In genomic region chr5:62752934-62753333, GRCm38 (mm10) we compare ENCODE assay signal across 24 mouse cellular contexts. TPM values are rescaled to one million over a fixed set of nuclear protein-coding genes. Genes with fewer than 3 reads are reported as not detected.
DNase-seq lines count a peak whose midpoint lies in the region; ATAC-seq and TF ChIP-seq lines count a peak whose summit lies in the region.
"Had no signal": no experiment of that assay in that cellular context is flagged by ENCODE, and none has a peak within 500 bp of the region (broad histone marks: within the 10 kb centered on the region; RNA-seq: fewer than 3 reads in every experiment).

No protein-coding gene starts in this region.

- DNase-seq in layer of hippocampus, adult 2 months (ENCODE audit: low spot score in 2 of 2), result no peak
- no peak for DNase-seq in layer of hippocampus, postnatal 36 days
- peak; percentile 53 for DNase-seq in CD4-positive helper T cell, adult 2 months (ENCODE audit: low read depth, low spot score)
- peak; percentile 50 for DNase-seq in T-cell, adult 2 months (ENCODE audit: low spot score)
- DNase-seq in kidney, postnatal 4 days, result no peak
- no peak for DNase-seq in adrenal gland, postnatal 4 days (ENCODE audit: low spot score in 2 of 2)
- no peak for DNase-seq in forebrain, embryonic 11.5 days (ENCODE audit: low spot score)
- DNase-seq: adrenal gland, postnatal 14 days; cerebellum, adult 2 months; cerebellum, postnatal 14 days; embryo, embryonic 11 days; gastrocnemius, postnatal 36 days; heart, adult 11 months; heart, postnatal 36 days had no signal

- peak overlapping the region; percentile 48; the same call in 1 of the 2 replicates for H3K27ac ChIP-seq in layer of hippocampus, adult 2 months
- no peak overlapping the region for H3K27ac ChIP-seq in forebrain, embryonic 11.5 days (ENCODE audit: low read depth, low read length)
- H3K27ac ChIP-seq: embryonic facial prominence, embryonic 15.5 days; forebrain, embryonic 10.5 days; heart, embryonic 13.5 days; hindbrain, embryonic 12.5 days; intestine, embryonic 15.5 days had no signal

- no peak overlapping the region for H3K4me3 ChIP-seq in layer of hippocampus, adult 2 months
- H3K4me3 ChIP-seq in forebrain, embryonic 11.5 days (ENCODE audit: low read depth, low read length), result no peak overlapping the region
- H3K4me3 ChIP-seq: embryonic facial prominence, embryonic 15.5 days; erythroblast, embryonic 14.5 days; forebrain, embryonic 10.5 days; heart, embryonic 13.5 days; hindbrain, embryonic 12.5 days; intestine, embryonic 15.5 days had no signal

- no peaks in the 10 kb centered on the region for H3K4me1 ChIP-seq in forebrain, embryonic 11.5 days (replicated peaks; ENCODE audit: control insufficient read depth, insufficient read depth, low read length)
- H3K4me1 ChIP-seq: embryonic facial prominence, embryonic 15.5 days; heart, embryonic 13.5 days; hindbrain, embryonic 12.5 days; intestine, embryonic 15.5 days had no signal

- no peaks in the 10 kb centered on the region for H3K36me3 ChIP-seq in forebrain, embryonic 11.5 days (ENCODE audit: control insufficient read depth, insufficient read depth, low read length)
- H3K36me3 ChIP-seq: embryonic facial prominence, embryonic 15.5 days; forebrain, embryonic 10.5 days; G1E; heart, embryonic 13.5 days; hindbrain, embryonic 12.5 days; intestine, embryonic 15.5 days had no signal

- peak; percentile 42 for ATAC-seq in inflammation-experienced regulatory T-cells, adult 6 months
- ATAC-seq in forebrain, embryonic 11.5 days (replicated peaks; ENCODE audit: low FRiP score), result no peak
- ATAC-seq: forebrain, embryonic 16.5 days; hindbrain, embryonic 16.5 days; intestine, embryonic 15.5 days had no signal

- no peak overlapping the region for H3K4me2 ChIP-seq in forebrain, embryonic 11.5 days (ENCODE audit: low read depth, low read length, severe bottlenecking)
- H3K4me2 ChIP-seq: embryonic facial prominence, embryonic 15.5 days; heart, embryonic 13.5 days; hindbrain, embryonic 12.5 days; intestine, embryonic 15.5 days had no signal

- H3K9me3 ChIP-seq in forebrain, embryonic 11.5 days (ENCODE audit: control insufficient read depth, low read length), result no peaks in the 10 kb centered on the region
- H3K9me3 ChIP-seq: embryonic facial prominence, embryonic 15.5 days; forebrain, embryonic 10.5 days; G1E; heart, embryonic 13.5 days; hindbrain, embryonic 12.5 days; intestine, embryonic 15.5 days had no signal

- no peak for TF ChIP-seq CTCF in layer of hippocampus, adult 2 months (conservative IDR thresholded peaks at IDR 0.05)

- no peak overlapping the region for H3K9ac ChIP-seq in forebrain, embryonic 11.5 days (ENCODE audit: low read length)
- H3K9ac ChIP-seq: embryonic facial prominence, embryonic 15.5 days; heart, embryonic 13.5 days; hindbrain, embryonic 12.5 days; intestine, embryonic 15.5 days had no signal

- WGBS in forebrain, embryonic 11.5 days, result 80% methylated on average over 3 of the region's 3 CpGs

- H3K27me3 ChIP-seq in forebrain, embryonic 11.5 days (ENCODE audit: control insufficient read depth, insufficient read depth, low read length), result no peaks in the 10 kb centered on the region
- H3K27me3 ChIP-seq: embryonic facial prominence, embryonic 15.5 days; heart, embryonic 13.5 days; hindbrain, embryonic 12.5 days; intestine, embryonic 15.5 days had no signal

RNA-seq across cellular contexts. Expression of gene Arap2, which starts 13.0 kb away (rescaled TPM):
- 10 to 100 TPM; 48.6 to 49.8 TPM for total RNA-seq in layer of hippocampus, adult 2 months (2021)
- total RNA-seq in layer of hippocampus, postnatal 36 days (2021), result 10 to 100 TPM; 46.8 to 48.0 TPM
- 10 to 100 TPM; 28.7 to 30.5 (median 29.4) TPM for polyA plus RNA-seq in inflammation-experienced regulatory T-cells, adult 6 months (2017; shearing (Covaris generic))
- total RNA-seq in adrenal gland, postnatal 4 days (2021), result 1 to 10 TPM; 5.6 to 6.9 TPM
- 1.0 and 1.6 TPM in 2 replicates for polyA plus RNA-seq in forebrain, embryonic 11.5 days (2014; fragmentation: Nextera tagmentation; extraction: Ambion mirVana)
- polyA plus RNA-seq: erythroblast, embryonic 14.5 days; G1E had no signal

Comparison
In these comparisons a context has a peak if more than half of its experiments do, and no peak if none do; other contexts are left out.
1. DNase-seq: peak in CD4-positive helper T cell, adult 2 months (single experiment) and T-cell, adult 2 months (single experiment); none in layer of hippocampus, adult 2 months (0 of 2), layer of hippocampus, postnatal 36 days (0 of 2), kidney, postnatal 4 days (0 of 2), adrenal gland, postnatal 4 days (0 of 2) and forebrain, embryonic 11.5 days (single experiment).
2. RNA of gene Arap2, which starts 13.0 kb away (total RNA-seq): 48.6 to 49.8 TPM in layer of hippocampus, adult 2 months and 46.8 to 48.0 TPM in layer of hippocampus, postnatal 36 days; 5.6 to 6.9 TPM in adrenal gland, postnatal 4 days; every median in the first group is over 4 times any median in the second.